Mouse (Mus musculus): ENCODE results near the gene Lrcol1. TPM values are rescaled to one million over a fixed set of nuclear protein-coding genes. Genes with fewer than 3 reads are reported as not detected.

The Lrcol1 gene
- polyA plus RNA-seq, 1 experiment from 2014 or later: not detected

- ATAC-seq (ENCODE audit: insufficient number of reproducible peaks, low FRiP score, low TSS enrichment, low read depth) (peak; percentile 23; the same call in 1 of the 2 replicates), DNase-seq (ENCODE audit: low spot score) (peak; percentile 46)
- Histone ChIP-seq H3K4me3 (ENCODE audit: low read depth, low read length) (no peak overlapping the region), H3K9me3 (ENCODE audit: control insufficient read depth, low read length) (no peaks in the 10 kb centered on the region), H3K27ac (replicated peaks; ENCODE audit: low read depth, low read length) (no peak overlapping the region), H3K27me3 (ENCODE audit: control insufficient read depth, insufficient read depth, low read length) (no peaks in the 10 kb centered on the region), H3K4me2 (ENCODE audit: low read depth, severe bottlenecking) (no peak overlapping the region), H3K9ac (ENCODE audit: low read length) (no peak overlapping the region), H3K4me1 (ENCODE audit: control insufficient read depth, insufficient read depth, low read length) (peaks cover 4% of the 10 kb centered on the region), H3K36me3 (ENCODE audit: control insufficient read depth, insufficient read depth, low read length) (peaks cover 23% of the 10 kb centered on the region)
- 32% methylated on average over 20 of the region's 20 CpGs for WGBS
These were observed 33.7 kb downstream of the Lrcol1 start for GRCm38 (mm10) chr5:110378181-110378583.

GRCm38 (mm10) chr5:110379086-110379485 is 34.6 kb downstream of the Lrcol1 start:
- no peak for DNase-seq (ENCODE audit: low spot score)
- Histone ChIP-seq H3K9me3 (ENCODE audit: control insufficient read depth, low read length) (no peaks in the 10 kb centered on the region), H3K27me3 (ENCODE audit: control insufficient read depth, insufficient read depth, low read length) (no peaks in the 10 kb centered on the region), H3K4me2 (ENCODE audit: low read depth, severe bottlenecking) (no peak overlapping the region), H3K4me3 (ENCODE audit: low read depth, low read length) (no peak overlapping the region), H3K36me3 (ENCODE audit: control insufficient read depth, insufficient read depth, low read length) (peaks cover 21% of the 10 kb centered on the region), H3K27ac (replicated peaks; ENCODE audit: low read depth, low read length) (no peak overlapping the region), H3K9ac (ENCODE audit: low read length) (no peak overlapping the region), H3K4me1 (ENCODE audit: control insufficient read depth, insufficient read depth, low read length) (peaks cover 4% of the 10 kb centered on the region)
- no peak for ATAC-seq (ENCODE audit: insufficient number of reproducible peaks, low FRiP score, low TSS enrichment, low read depth)
- WGBS: 83% methylated on average over 15 of the region's 15 CpGs

- no peak overlapping the region for H3K4me3 ChIP-seq (ENCODE audit: low read depth, low read length)
- no peak for DNase-seq (ENCODE audit: low spot score)
- H3K9me3 ChIP-seq (ENCODE audit: control insufficient read depth, low read length): no peaks in the 10 kb centered on the region
- no peak for ATAC-seq (ENCODE audit: insufficient number of reproducible peaks, low FRiP score, low TSS enrichment, low read depth)
- no peaks in the 10 kb centered on the region for H3K27me3 ChIP-seq (ENCODE audit: control insufficient read depth, insufficient read depth, low read length)
- peaks cover 6% of the 10 kb centered on the region for H3K4me1 ChIP-seq (ENCODE audit: control insufficient read depth, insufficient read depth, low read length)
- 89% methylated on average over 4 of the region's 4 CpGs for WGBS
- no peak overlapping the region for H3K9ac ChIP-seq (ENCODE audit: low read length)
- H3K4me2 ChIP-seq (ENCODE audit: low read depth, severe bottlenecking): no peak overlapping the region
- peaks cover 21% of the 10 kb centered on the region for H3K36me3 ChIP-seq (ENCODE audit: control insufficient read depth, insufficient read depth, low read length)
- no peak overlapping the region; the same call in 1 of the 2 replicates for H3K27ac ChIP-seq (replicated peaks; ENCODE audit: low read depth, low read length)
These were observed 35.3 kb downstream of the Lrcol1 start for GRCm38 (mm10) chr5:110379823-110380222.

- no peaks in the 10 kb centered on the region; the same call in none of the 2 replicates for H3K36me3 ChIP-seq (ENCODE audit: control insufficient read depth, insufficient read depth, low read length)
- H3K27me3 ChIP-seq (ENCODE audit: control insufficient read depth, insufficient read depth, low read length): no peaks in the 10 kb centered on the region
- ATAC-seq (ENCODE audit: insufficient number of reproducible peaks, low FRiP score, low TSS enrichment, low read depth) (no peak), DNase-seq (ENCODE audit: low spot score) (no peak)
- H3K4me2 ChIP-seq (ENCODE audit: low read depth, severe bottlenecking): no peak overlapping the region
- H3K4me3 ChIP-seq (ENCODE audit: low read depth, low read length): no peak overlapping the region
- no peak overlapping the region for H3K27ac ChIP-seq (replicated peaks; ENCODE audit: low read depth, low read length)
- WGBS: 82% methylated on average over 6 of the region's 6 CpGs
- H3K9ac ChIP-seq (ENCODE audit: low read length): no peak overlapping the region
- H3K4me1 ChIP-seq (ENCODE audit: control insufficient read depth, insufficient read depth, low read length): peaks cover 12% of the 10 kb centered on the region
- no peaks in the 10 kb centered on the region for H3K9me3 ChIP-seq (ENCODE audit: control insufficient read depth, low read length)
These were observed 40.0 kb downstream of the Lrcol1 start for GRCm38 (mm10) chr5:110384491-110384890.

- no peak for DNase-seq (ENCODE audit: low spot score)
- H3K36me3 ChIP-seq (ENCODE audit: control insufficient read depth, insufficient read depth, low read length): no peaks in the 10 kb centered on the region; the same call in none of the 2 replicates
- peak overlapping the region; percentile 76 for H3K4me2 ChIP-seq (ENCODE audit: low read depth, severe bottlenecking)
- H3K27me3 ChIP-seq (ENCODE audit: control insufficient read depth, insufficient read depth, low read length): no peaks in the 10 kb centered on the region
- peaks cover 12% of the 10 kb centered on the region for H3K4me1 ChIP-seq (ENCODE audit: control insufficient read depth, insufficient read depth, low read length)
- no peak for ATAC-seq (ENCODE audit: insufficient number of reproducible peaks, low FRiP score, low TSS enrichment, low read depth)
- no peaks in the 10 kb centered on the region for H3K9me3 ChIP-seq (ENCODE audit: control insufficient read depth, low read length)
- whole genome bisulfite sequencing: 68% methylated on average over 4 of the region's 4 CpGs
- no peak overlapping the region for H3K27ac ChIP-seq (replicated peaks; ENCODE audit: low read depth, low read length)
- H3K9ac ChIP-seq (ENCODE audit: low read length): 0 out of 2 replicates have a peak overlapping the region, but pooled peaks have one; percentile 81
- H3K4me3 ChIP-seq (ENCODE audit: low read depth, low read length): peak overlapping the region; percentile 89
These were observed 40.7 kb downstream of the Lrcol1 start for GRCm38 (mm10) chr5:110385263-110385662.

GRCm38 (mm10) chr5:110386371-110387330 is 42.1 kb downstream of the Lrcol1 start:
- Histone ChIP-seq H3K36me3 (ENCODE audit: control insufficient read depth, insufficient read depth, low read length) (no peaks in the 10 kb centered on the region), H3K4me3 (ENCODE audit: low read depth, low read length) (peak overlapping the region; percentile 89), H3K27me3 (ENCODE audit: control insufficient read depth, insufficient read depth, low read length) (no peaks in the 10 kb centered on the region), H3K4me1 (ENCODE audit: control insufficient read depth, insufficient read depth, low read length) (peaks cover 12% of the 10 kb centered on the region), H3K9me3 (ENCODE audit: control insufficient read depth, low read length) (no peaks in the 10 kb centered on the region), H3K4me2 (ENCODE audit: low read depth, severe bottlenecking) (peak overlapping the region; percentile 76), H3K9ac (ENCODE audit: low read length) (peak overlapping the region; percentile 81), H3K27ac (replicated peaks; ENCODE audit: low read depth, low read length) (0 out of 2 replicates have a peak overlapping the region, but pooled peaks have one; percentile 1)
- WGBS: under 1% methylated on average over 90 of the region's 90 CpGs
- DNase-seq (ENCODE audit: low spot score) (peak; percentile 89), ATAC-seq (ENCODE audit: insufficient number of reproducible peaks, low FRiP score, low TSS enrichment, low read depth) (peak; percentile 90)

GRCm38 (mm10) chr5:110387332-110387731 is 42.8 kb downstream of the Lrcol1 start:
- Histone ChIP-seq H3K4me1 (ENCODE audit: control insufficient read depth, insufficient read depth, low read length) (peaks cover 12% of the 10 kb centered on the region), H3K36me3 (ENCODE audit: control insufficient read depth, insufficient read depth, low read length) (no peaks in the 10 kb centered on the region), H3K4me2 (ENCODE audit: low read depth, severe bottlenecking) (peak overlapping the region; percentile 76), H3K9me3 (ENCODE audit: control insufficient read depth, low read length) (no peaks in the 10 kb centered on the region), H3K27me3 (ENCODE audit: control insufficient read depth, insufficient read depth, low read length) (no peaks in the 10 kb centered on the region), H3K9ac (ENCODE audit: low read length) (peak overlapping the region; percentile 46), H3K27ac (replicated peaks; ENCODE audit: low read depth, low read length) (no peak overlapping the region), H3K4me3 (ENCODE audit: low read depth, low read length) (peak overlapping the region; percentile 89)
- DNase-seq (ENCODE audit: low spot score) (no peak), ATAC-seq (ENCODE audit: insufficient number of reproducible peaks, low FRiP score, low TSS enrichment, low read depth) (no peak)
- WGBS: 16% methylated on average over 8 of the region's 8 CpGs

GRCm38 (mm10) chr5:110390631-110391030 is 46.1 kb downstream of the Lrcol1 start:
- no peak for DNase-seq (ENCODE audit: low spot score)
- Histone ChIP-seq H3K4me1 (ENCODE audit: control insufficient read depth, insufficient read depth, low read length) (peaks cover 9% of the 10 kb centered on the region), H3K4me3 (ENCODE audit: low read depth, low read length) (no peak overlapping the region), H3K4me2 (ENCODE audit: low read depth, severe bottlenecking) (no peak overlapping the region), H3K27me3 (ENCODE audit: control insufficient read depth, insufficient read depth, low read length) (no peaks in the 10 kb centered on the region), H3K27ac (replicated peaks; ENCODE audit: low read depth, low read length) (no peak overlapping the region), H3K9ac (ENCODE audit: low read length) (no peak overlapping the region), H3K36me3 (ENCODE audit: control insufficient read depth, insufficient read depth, low read length) (no peaks in the 10 kb centered on the region; the same call in 1 of the 2 replicates), H3K9me3 (ENCODE audit: control insufficient read depth, low read length) (no peaks in the 10 kb centered on the region)
- 87% methylated on average over 4 of the region's 4 CpGs for WGBS
- ATAC-seq (ENCODE audit: insufficient number of reproducible peaks, low FRiP score, low TSS enrichment, low read depth): no peak

Measured in limb, embryonic 11.5 days (tissue).